Mouse (Mus musculus): Measurements from ENCODE around the gene Dnmt1.
A peak's percentile ranks its signal among the peaks of the same experiment; 100 is the strongest.

DNA sequence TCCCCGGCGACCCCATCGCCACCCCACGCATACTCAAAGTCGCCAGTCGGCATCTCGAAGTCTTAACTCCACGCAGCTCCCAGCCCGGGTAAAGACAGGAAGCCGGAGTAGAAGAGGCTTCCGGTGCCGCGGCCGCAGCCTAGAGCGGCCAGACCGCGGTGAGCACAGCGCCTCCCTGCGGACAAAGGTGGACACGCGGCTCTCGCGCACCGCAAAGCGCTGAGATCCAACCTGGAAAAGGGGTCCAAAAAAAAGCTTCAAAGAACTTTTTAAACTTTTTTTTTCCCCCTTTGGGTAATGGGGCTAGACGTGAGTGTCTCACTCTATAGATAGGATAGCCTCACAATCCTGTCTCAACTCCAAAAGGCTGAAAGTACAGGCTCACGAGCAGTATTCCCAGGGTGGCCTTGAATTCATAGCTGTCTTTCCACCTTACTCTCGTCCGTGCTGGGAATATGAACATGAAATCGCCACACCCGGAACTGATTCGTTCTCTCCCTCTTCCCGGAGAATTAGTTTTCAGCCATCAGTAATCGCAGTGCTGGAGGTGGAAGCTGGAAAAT is 61.1 kb downstream of the Dnmt1 start, which contains the start of gene Eif3g:
- peak; percentile 65; the same call in 1 of the 2 replicates for TF ChIP-seq POLR2A (IDR thresholded peaks at IDR 0.05; ENCODE audit: borderline replicate concordance, insufficient read depth, low read length)
- peak; percentile 90 for TF ChIP-seq CTCF (IDR thresholded peaks at IDR 0.05; ENCODE audit: borderline replicate concordance, insufficient read depth, low read depth, low read length)

Measured in cerebellum, adult 2 months (tissue).